Mouse (Mus musculus) frontal cortex, postnatal 10 days (tissue): ENCODE data around the gene Erc2.

Experiments used
- DNase-seq, 2 experiments: peaks; one replicate each; pipeline ENCODE4 v3.0.0; 2022; ENCODE audit warnings: low spot score in 2 of 2, mixed read lengths in 1 of 2

Erc2 gene

GRCm38 (mm10) chr14:28061649-28062375, 439.6 kb downstream of the Erc2 start:
- DNase-seq: no peak

GRCm38 (mm10) chr14:28068021-28068420, 445.8 kb downstream of the Erc2 start:
- no peak for DNase-seq

- DNase-seq: no peak
Measured at GRCm38 (mm10) chr14:28069826-28070225, 447.6 kb downstream of the Erc2 start.

GRCm38 (mm10) chr14:28072561-28072960, 450.3 kb downstream of the Erc2 start:
- no peak for DNase-seq

GRCm38 (mm10) chr14:28089636-28090443, 467.6 kb downstream of the Erc2 start:
- no peak for DNase-seq

- no peak for DNase-seq
Measured at GRCm38 (mm10) chr14:28091367-28091766, 469.1 kb downstream of the Erc2 start.

- DNase-seq: no peak
Measured at GRCm38 (mm10) chr14:28093214-28093613, 471.0 kb downstream of the Erc2 start.

- DNase-seq: no peak
Measured at GRCm38 (mm10) chr14:28093913-28094312, 471.7 kb downstream of the Erc2 start.

- no peak for DNase-seq
Measured at GRCm38 (mm10) chr14:28099084-28099483, 476.9 kb downstream of the Erc2 start.

GRCm38 (mm10) chr14:28113121-28113520, 490.9 kb downstream of the Erc2 start:
- DNase-seq: no peak

- no peak for DNase-seq
Measured at GRCm38 (mm10) chr14:28120851-28121250, 498.6 kb downstream of the Erc2 start.

GRCm38 (mm10) chr14:28126842-28127241, 504.6 kb downstream of the Erc2 start:
- no peak for DNase-seq

- no peak for DNase-seq
Measured at GRCm38 (mm10) chr14:28128999-28129398, 506.8 kb downstream of the Erc2 start.

- DNase-seq: no peak
Measured at GRCm38 (mm10) chr14:28143998-28144397, 521.8 kb downstream of the Erc2 start.

GRCm38 (mm10) chr14:28147201-28147600, 525.0 kb downstream of the Erc2 start:
- no peak for DNase-seq

- no peak for DNase-seq
Measured at GRCm38 (mm10) chr14:28150942-28151341, 528.7 kb downstream of the Erc2 start.

GRCm38 (mm10) chr14:28155706-28156105, 533.5 kb downstream of the Erc2 start:
- DNase-seq: peak; percentile 13 to 20

- DNase-seq: no peak
Measured at GRCm38 (mm10) chr14:28160852-28161251, 538.6 kb downstream of the Erc2 start.

- DNase-seq: peak; percentile 13 to 30
Measured at GRCm38 (mm10) chr14:28164642-28165408, 542.6 kb downstream of the Erc2 start.

- no peak for DNase-seq
Measured at GRCm38 (mm10) chr14:28165621-28166211, 543.5 kb downstream of the Erc2 start.

- DNase-seq: no peak
Measured at GRCm38 (mm10) chr14:28170711-28171110, 548.5 kb downstream of the Erc2 start.

- no peak for DNase-seq
Measured at GRCm38 (mm10) chr14:28171364-28171763, 549.1 kb downstream of the Erc2 start.
